ENCODE assay signal across 8 mouse cellular contexts in the genomic region with DNA sequence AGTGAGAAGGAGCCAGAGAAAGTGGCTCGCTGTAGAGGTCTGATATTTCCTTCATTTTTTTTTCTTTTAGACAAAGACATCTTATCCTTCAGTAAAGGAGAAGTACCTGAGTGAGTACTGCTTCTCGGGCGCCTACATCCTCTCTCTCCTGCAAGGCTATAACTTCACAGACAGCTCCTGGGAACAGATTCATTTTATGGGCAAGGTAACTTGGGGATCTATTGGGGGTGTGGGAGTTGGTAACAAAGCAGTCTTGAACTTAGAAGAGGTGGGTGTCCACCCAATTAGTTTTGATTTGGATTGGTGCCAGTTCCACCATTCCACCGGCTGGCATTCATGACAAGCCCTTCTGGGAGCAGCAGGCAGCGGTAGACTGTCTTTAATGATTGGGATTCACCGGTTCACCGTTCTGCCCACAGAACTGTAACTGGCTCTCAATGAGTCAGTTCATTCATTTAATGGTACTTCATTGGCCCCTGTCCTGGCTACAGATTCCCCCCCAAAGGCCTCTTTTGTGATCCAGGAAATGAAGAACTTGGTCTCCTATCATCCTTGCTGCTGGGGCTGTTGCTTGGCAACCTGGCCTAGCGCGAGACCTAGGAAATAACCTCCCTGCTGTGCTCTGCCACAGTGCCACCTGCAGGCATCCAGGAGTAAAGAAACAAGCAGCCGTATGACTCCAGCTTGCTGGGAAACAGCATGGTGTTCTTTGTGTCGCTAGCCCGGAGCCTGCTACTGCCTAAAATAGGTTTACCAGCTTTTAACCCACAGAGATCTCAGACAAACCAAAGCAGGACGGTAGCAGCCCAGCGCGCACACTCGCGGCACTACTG. TPM values are rescaled to one million over a fixed set of nuclear protein-coding genes. Genes with fewer than 3 reads are reported as not detected.
DNase-seq lines count a peak whose midpoint lies in the region; ATAC-seq and TF ChIP-seq lines count a peak whose summit lies in the region.

No protein-coding gene starts in this region.

- DNase-seq in NIH3T3 (ENCODE audit: low read depth): peak; percentile 62
- DNase-seq in cerebellum, adult 8-10 months: peak; percentile 38
- DNase-seq in forelimb bud, embryonic 11.5 days (ENCODE audit: low read depth, low spot score): peak; percentile 81
- peak; percentile 78 for DNase-seq in heart, postnatal 4 days
- peak; percentile 71 to 83 for DNase-seq in layer of hippocampus, adult 2 months (ENCODE audit: low spot score in 2 of 2)
- DNase-seq in lung, embryonic 14.5 days: peak; percentile 90
- DNase-seq in ovary, adult 18-20 months (ENCODE audit: low spot score): peak; percentile 55
- DNase-seq in thymus, postnatal 14 days: peak; percentile 72

- peak; percentile 90 for TF ChIP-seq CTCF in layer of hippocampus, adult 2 months (conservative IDR thresholded peaks at IDR 0.05)
- TF ChIP-seq CTCF in lung, embryonic 14.5 days (IDR thresholded peaks at IDR 0.05; ENCODE audit: low read depth): peak; percentile 86

- H3K4me2 ChIP-seq in lung, embryonic 14.5 days: peak overlapping the region; percentile 53

- WGBS in lung, embryonic 14.5 days: 28% methylated on average over 17 of the region's 17 CpGs

- peak overlapping the region; percentile 37 for H3K4me3 ChIP-seq in layer of hippocampus, adult 2 months
- peak overlapping the region; percentile 14; the same call in 1 of the 2 replicates for H3K4me3 ChIP-seq in lung, embryonic 14.5 days (ENCODE audit: low read depth, low read length)

- H3K9ac ChIP-seq in lung, embryonic 14.5 days: peak overlapping the region; percentile 38

- peak; percentile 87; the same call in 1 of the 2 replicates for ATAC-seq in lung, embryonic 14.5 days (ENCODE audit: insufficient read depth)

- no peaks in the 10 kb centered on the region; the same call in 1 of the 2 replicates for H3K4me1 ChIP-seq in lung, embryonic 14.5 days (ENCODE audit: insufficient read depth)

- H3K36me3 ChIP-seq in lung, embryonic 14.5 days (ENCODE audit: insufficient read depth): no peaks in the 10 kb centered on the region

- H3K27me3 ChIP-seq in lung, embryonic 14.5 days (ENCODE audit: insufficient read depth, low read length): no peaks in the 10 kb centered on the region

- H3K27ac ChIP-seq in layer of hippocampus, adult 2 months: peak overlapping the region; percentile 80
- H3K27ac ChIP-seq in lung, embryonic 14.5 days (ENCODE audit: low read depth): no peak overlapping the region

- no peaks in the 10 kb centered on the region for H3K9me3 ChIP-seq in lung, embryonic 14.5 days (ENCODE audit: low read depth, low read length)

RNA-seq across cellular contexts. Expression of a gene that starts 11.7 kb away (rescaled TPM):
- total RNA-seq in heart, postnatal 4 days (2021): not detected
- total RNA-seq in layer of hippocampus, adult 2 months (2021): under 1 TPM; 0.32 to 0.72 TPM
- not detected in 2 replicates for polyA plus RNA-seq in lung, embryonic 14.5 days (2014; fragmentation: Nextera tagmentation; extraction: Ambion mirVana)

Comparison
In these comparisons a context has a peak if more than half of its experiments do, and no peak if none do; other contexts are left out.
1. DNase-seq: peak in every context shown above with its lines; median percentile 90 in lung, embryonic 14.5 days; 81 in forelimb bud, embryonic 11.5 days; 78 in heart, postnatal 4 days; 77 in layer of hippocampus, adult 2 months; 72 in thymus, postnatal 14 days; 62 in NIH3T3; 55 in ovary, adult 18-20 months; 38 in cerebellum, adult 8-10 months.